Mouse (Mus musculus) cerebellum, postnatal 4 days (tissue): ENCODE results near the gene St6galnac1.

ENCODE experiments used
- DNase-seq, 2 experiments: peaks; one replicate each; pipeline ENCODE4 v3.0.0; 2022; ENCODE audit warnings: low spot score in 2 of 2, mixed read lengths in 1 of 2

Gene St6galnac1

GRCm38 (mm10) chr11:116726156-116726555 lies 49.2 kb downstream of the St6galnac1 start:
- DNase-seq: no peak

GRCm38 (mm10) chr11:116725031-116725948 lies 50.0 kb downstream of the St6galnac1 start:
- DNase-seq: peak in 1 of 2 experiments; percentile 10

- DNase-seq: no peak
Measured at GRCm38 (mm10) chr11:116723064-116723463, 52.2 kb downstream of the St6galnac1 start.

- DNase-seq: no peak
Measured at GRCm38 (mm10) chr11:116721548-116722271, 53.6 kb downstream of the St6galnac1 start.

- no peak for DNase-seq
Measured at GRCm38 (mm10) chr11:116720319-116720865, 54.9 kb downstream of the St6galnac1 start.
